Mouse (Mus musculus): Measurements from ENCODE around the gene Dlg2. TPM values are rescaled to one million over a fixed set of nuclear protein-coding genes. Genes with fewer than 3 reads are reported as not detected.

Dlg2 gene
- polyA plus RNA-seq, 1 experiment = 38.6 TPM

- TF ChIP-seq POLR2A (IDR thresholded peaks at IDR 0.05; ENCODE audit: borderline replicate concordance, extremely low read depth, insufficient read depth, insufficient read length, poor library complexity, severe bottlenecking) (no peak), CTCF (IDR thresholded peaks at IDR 0.05; ENCODE audit: borderline replicate concordance, extremely low read depth, insufficient read depth, insufficient read length) (no peak)
- DNase-seq (ENCODE audit: low read depth) = peak; percentile 67
Observed at GRCm38 (mm10) chr7:92180591-92181587, 1704.4 kb downstream of the Dlg2 start.

GRCm38 (mm10) chr7:92181959-92182612 lies 1705.6 kb downstream of the Dlg2 start:
- TF ChIP-seq CTCF (IDR thresholded peaks at IDR 0.05; ENCODE audit: borderline replicate concordance, extremely low read depth, insufficient read depth, insufficient read length) (no peak), POLR2A (IDR thresholded peaks at IDR 0.05; ENCODE audit: borderline replicate concordance, extremely low read depth, insufficient read depth, insufficient read length, poor library complexity, severe bottlenecking) (no peak)
- peak; percentile 49 for DNase-seq (ENCODE audit: low read depth)

DNA sequence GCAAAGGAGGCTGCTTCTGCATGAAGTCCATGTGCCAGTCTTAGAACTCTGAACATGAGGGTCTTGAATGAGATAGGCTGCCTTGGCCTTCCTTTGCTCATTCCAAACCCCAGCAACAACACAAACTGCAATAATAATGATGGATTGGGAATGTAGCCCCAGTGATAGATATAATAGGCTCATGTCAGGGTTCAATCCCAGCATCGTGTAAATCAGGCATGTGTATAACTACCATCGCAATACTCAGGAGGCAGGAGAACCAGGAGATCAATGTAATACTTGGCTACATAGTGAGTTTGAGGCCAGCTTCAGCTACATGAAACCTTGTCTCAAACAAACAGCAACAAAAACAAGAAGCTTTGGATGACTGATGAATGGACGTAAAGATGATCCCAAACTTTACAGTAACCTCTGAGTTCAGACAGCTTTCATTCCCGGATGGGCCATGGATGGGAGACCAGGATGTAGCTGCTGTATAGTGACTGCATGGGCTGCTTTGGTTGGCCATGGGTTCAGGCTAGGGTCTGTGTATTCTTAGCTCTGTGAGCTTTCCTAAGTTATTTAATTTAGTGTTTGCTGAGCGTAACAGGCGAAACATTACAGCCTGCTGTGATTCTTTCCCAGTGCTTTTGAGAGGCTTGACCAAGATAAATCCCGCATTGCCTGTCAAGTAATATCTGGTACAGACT lies 1708.0 kb downstream of the Dlg2 start:
- DNase-seq (ENCODE audit: low read depth) = no peak
- no peak for TF ChIP-seq POLR2A (IDR thresholded peaks at IDR 0.05; ENCODE audit: borderline replicate concordance, extremely low read depth, insufficient read depth, insufficient read length, poor library complexity, severe bottlenecking)
- TF ChIP-seq CTCF (IDR thresholded peaks at IDR 0.05; ENCODE audit: borderline replicate concordance, extremely low read depth, insufficient read depth, insufficient read length) = no peak

DNA sequence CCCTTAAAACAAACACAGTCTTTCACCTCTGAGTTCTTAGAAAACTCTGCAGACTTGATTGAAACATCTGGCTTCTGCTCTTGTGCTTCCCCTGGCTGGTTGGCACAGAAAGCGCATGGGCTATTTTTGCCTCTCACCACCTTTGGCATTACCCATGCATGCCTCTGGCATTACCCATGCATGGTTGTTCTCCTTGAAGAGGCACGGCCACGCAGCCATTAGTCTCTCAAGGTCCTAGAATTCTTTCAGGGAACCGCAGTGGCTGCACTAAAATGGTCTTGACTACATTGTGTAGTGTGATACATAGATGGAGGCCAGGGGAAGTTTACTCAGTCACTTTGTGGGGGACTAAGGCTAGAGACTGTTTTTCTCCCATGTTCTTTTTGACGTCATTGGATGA lies 1709.9 kb downstream of the Dlg2 start:
- TF ChIP-seq POLR2A (IDR thresholded peaks at IDR 0.05; ENCODE audit: borderline replicate concordance, extremely low read depth, insufficient read depth, insufficient read length, poor library complexity, severe bottlenecking) = no peak
- DNase-seq (ENCODE audit: low read depth) = no peak

GRCm38 (mm10) chr7:92189149-92189548 lies 1712.7 kb downstream of the Dlg2 start:
- no peak for TF ChIP-seq POLR2A (IDR thresholded peaks at IDR 0.05; ENCODE audit: borderline replicate concordance, extremely low read depth, insufficient read depth, insufficient read length, poor library complexity, severe bottlenecking)
- TF ChIP-seq CTCF (IDR thresholded peaks at IDR 0.05; ENCODE audit: borderline replicate concordance, extremely low read depth, insufficient read depth, insufficient read length) = no peak
- DNase-seq (ENCODE audit: low read depth) = peak; percentile 68

DNA sequence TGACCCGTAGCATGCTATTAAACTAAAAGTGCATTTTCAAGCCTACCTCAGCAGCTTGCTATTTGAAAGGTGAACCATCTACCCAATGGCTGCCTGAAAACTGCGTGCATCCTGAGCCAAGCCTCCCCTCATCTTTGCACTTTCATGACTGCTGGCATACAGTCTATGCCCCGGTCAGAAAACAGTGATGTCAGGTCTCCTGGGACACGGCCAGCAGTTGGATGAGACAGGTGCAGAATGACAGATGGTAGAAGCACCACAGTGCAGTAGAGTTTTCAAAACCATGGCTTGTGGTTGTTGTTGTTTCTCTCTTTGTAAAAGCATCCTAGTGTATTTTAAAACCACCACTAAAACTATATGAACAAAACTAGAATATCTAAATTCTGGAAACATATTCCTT lies 1719.5 kb downstream of the Dlg2 start:
- no peak for TF ChIP-seq CTCF (IDR thresholded peaks at IDR 0.05; ENCODE audit: borderline replicate concordance, extremely low read depth, insufficient read depth, insufficient read length)
- no peak for TF ChIP-seq POLR2A (IDR thresholded peaks at IDR 0.05; ENCODE audit: borderline replicate concordance, extremely low read depth, insufficient read depth, insufficient read length, poor library complexity, severe bottlenecking)
- DNase-seq (ENCODE audit: low read depth) = peak; percentile 34

- DNase-seq (ENCODE audit: low read depth) = no peak
- no peak for TF ChIP-seq POLR2A (IDR thresholded peaks at IDR 0.05; ENCODE audit: borderline replicate concordance, extremely low read depth, insufficient read depth, insufficient read length, poor library complexity, severe bottlenecking)
- TF ChIP-seq CTCF (IDR thresholded peaks at IDR 0.05; ENCODE audit: borderline replicate concordance, extremely low read depth, insufficient read depth, insufficient read length) = no peak
Observed at GRCm38 (mm10) chr7:92197621-92198020, 1721.1 kb downstream of the Dlg2 start.

DNA sequence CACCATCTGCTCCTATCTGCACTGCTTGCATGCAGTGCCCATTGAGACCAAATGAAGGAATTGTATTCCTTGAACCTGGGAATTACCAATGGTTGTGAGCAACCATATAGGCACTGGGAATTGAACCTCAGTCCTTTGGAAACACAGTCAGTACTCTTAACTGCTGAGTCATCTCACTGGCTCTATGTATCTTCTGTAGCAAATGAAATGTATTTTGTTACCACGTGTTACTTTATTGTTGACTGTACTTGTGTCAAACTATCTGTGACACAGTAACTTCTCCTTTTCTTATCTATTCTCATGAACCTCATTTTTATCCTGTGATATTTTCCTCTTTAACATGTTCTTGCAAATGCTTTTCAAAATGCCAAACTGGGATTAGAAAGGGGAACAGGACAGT lies 1722.7 kb downstream of the Dlg2 start:
- no peak for DNase-seq (ENCODE audit: low read depth)
- TF ChIP-seq CTCF (IDR thresholded peaks at IDR 0.05; ENCODE audit: borderline replicate concordance, extremely low read depth, insufficient read depth, insufficient read length) = no peak
- TF ChIP-seq POLR2A (IDR thresholded peaks at IDR 0.05; ENCODE audit: borderline replicate concordance, extremely low read depth, insufficient read depth, insufficient read length, poor library complexity, severe bottlenecking) = no peak

- TF ChIP-seq POLR2A (IDR thresholded peaks at IDR 0.05; ENCODE audit: borderline replicate concordance, extremely low read depth, insufficient read depth, insufficient read length, poor library complexity, severe bottlenecking) (no peak), CTCF (IDR thresholded peaks at IDR 0.05; ENCODE audit: borderline replicate concordance, extremely low read depth, insufficient read depth, insufficient read length) (no peak)
- no peak for DNase-seq (ENCODE audit: low read depth)
Observed at GRCm38 (mm10) chr7:92210701-92211100, 1734.2 kb downstream of the Dlg2 start.

GRCm38 (mm10) chr7:92213751-92214150 lies 1737.3 kb downstream of the Dlg2 start:
- DNase-seq (ENCODE audit: low read depth) = no peak
- TF ChIP-seq POLR2A (IDR thresholded peaks at IDR 0.05; ENCODE audit: borderline replicate concordance, extremely low read depth, insufficient read depth, insufficient read length, poor library complexity, severe bottlenecking) = no peak
- TF ChIP-seq CTCF (IDR thresholded peaks at IDR 0.05; ENCODE audit: borderline replicate concordance, extremely low read depth, insufficient read depth, insufficient read length) = no peak

DNA sequence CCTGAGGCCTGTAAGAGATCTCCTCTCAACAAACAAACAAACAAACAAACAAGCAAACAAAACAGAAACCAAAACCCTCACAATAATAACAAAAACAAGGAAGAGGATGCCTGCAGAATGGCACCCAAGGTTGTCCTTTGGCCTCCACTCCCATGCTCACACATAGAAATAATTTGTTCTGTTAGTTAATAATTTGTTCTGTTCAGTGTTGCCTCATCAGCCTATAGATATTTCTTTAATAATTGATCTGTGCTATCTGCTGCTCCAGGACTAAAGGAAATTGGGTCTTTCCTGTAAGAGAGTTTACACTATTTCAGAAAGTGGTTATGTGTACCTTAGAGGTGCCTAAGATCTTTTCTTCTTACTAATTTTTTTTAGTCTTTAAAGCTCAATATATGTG lies 1741.7 kb downstream of the Dlg2 start:
- no peak for TF ChIP-seq POLR2A (IDR thresholded peaks at IDR 0.05; ENCODE audit: borderline replicate concordance, extremely low read depth, insufficient read depth, insufficient read length, poor library complexity, severe bottlenecking)
- TF ChIP-seq CTCF (IDR thresholded peaks at IDR 0.05; ENCODE audit: borderline replicate concordance, extremely low read depth, insufficient read depth, insufficient read length) = no peak
- DNase-seq (ENCODE audit: low read depth) = no peak

All from brain, embryonic 14.5 days (tissue).